Mouse (Mus musculus): ENCODE results near the gene Ntm.

DNA sequence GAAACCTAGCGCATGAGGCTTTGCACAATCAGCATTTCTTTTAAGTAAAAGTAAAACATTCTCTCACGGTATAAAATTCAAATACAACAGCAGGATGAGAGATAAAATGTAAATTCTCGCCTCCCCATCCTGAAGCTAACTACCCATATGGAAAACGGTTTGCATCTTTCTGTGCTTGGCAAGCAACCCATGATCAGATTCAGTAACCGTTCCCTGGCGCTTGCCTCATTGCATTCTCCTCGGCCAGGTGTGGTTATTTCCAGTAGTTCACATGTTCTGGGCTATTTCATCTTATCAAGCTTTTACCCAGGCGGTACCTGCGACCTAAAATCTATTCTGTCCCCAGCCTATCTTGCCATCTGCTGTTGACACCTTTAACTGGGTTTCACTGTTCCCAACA lies 174.1 kb downstream of the Ntm start:
- TF ChIP-seq CTCF (IDR thresholded peaks at IDR 0.05; ENCODE audit: control insufficient read depth, insufficient read depth, insufficient replicate concordance, low read depth, low read length) (no peak), POLR2A (IDR thresholded peaks at IDR 0.05; ENCODE audit: control insufficient read depth, low read depth, low read length) (no peak)
